Mouse (Mus musculus) lung, postnatal 0 days (tissue): ENCODE results near the gene Nphs1.

ENCODE experiments used
- CTCF ChIP-seq: IDR thresholded peaks from 2 replicates; pipeline ENCODE4 v1.5.1; 2016; ENCODE audit warnings: antibody characterized with exemption, mild to moderate bottlenecking
- EP300 ChIP-seq: IDR thresholded peaks from 2 replicates; pipeline ENCODE4 v1.6.1; 2016; ENCODE audit warnings: antibody characterized with exemption, mild to moderate bottlenecking, control low read depth

DNA sequence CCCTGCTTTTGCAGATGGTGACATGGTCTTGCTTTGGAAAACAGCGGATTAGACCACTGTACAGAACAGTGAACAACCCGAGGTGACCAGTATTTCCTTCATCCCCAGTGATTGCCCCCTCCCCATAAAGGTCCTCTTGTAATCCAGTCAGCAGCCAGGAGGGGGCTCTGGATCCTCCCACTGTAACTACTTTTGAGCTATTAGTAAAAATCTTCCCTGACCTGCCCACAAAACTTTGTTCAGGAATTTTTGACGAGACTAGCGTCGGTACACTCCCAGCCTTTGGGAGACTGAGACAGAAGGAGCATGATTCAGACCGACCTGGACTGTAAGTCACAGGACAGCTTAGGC is 32.8 kb downstream of the Nphs1 start:
- TF ChIP-seq EP300 (no peak), CTCF (no peak)
